Mouse (Mus musculus) cerebellum, postnatal 25 days (tissue): ENCODE results near the gene Gtpbp2.
A peak's percentile ranks its signal among the peaks of the same experiment; 100 is the strongest.

Source experiments
- DNase-seq, 2 experiments: peaks; one replicate each; pipeline ENCODE4 v3.0.0; 2021; ENCODE audit warnings: mixed read lengths in 2 of 2

The Gtpbp2 gene

GRCm38 (mm10) chr17:46160686-46161085, at the start of gene Gtpbp2:
Gtpbp2 (plus strand) TSS chr17:46161032.
- DNase-seq = peak; percentile 93 to 96

DNA sequence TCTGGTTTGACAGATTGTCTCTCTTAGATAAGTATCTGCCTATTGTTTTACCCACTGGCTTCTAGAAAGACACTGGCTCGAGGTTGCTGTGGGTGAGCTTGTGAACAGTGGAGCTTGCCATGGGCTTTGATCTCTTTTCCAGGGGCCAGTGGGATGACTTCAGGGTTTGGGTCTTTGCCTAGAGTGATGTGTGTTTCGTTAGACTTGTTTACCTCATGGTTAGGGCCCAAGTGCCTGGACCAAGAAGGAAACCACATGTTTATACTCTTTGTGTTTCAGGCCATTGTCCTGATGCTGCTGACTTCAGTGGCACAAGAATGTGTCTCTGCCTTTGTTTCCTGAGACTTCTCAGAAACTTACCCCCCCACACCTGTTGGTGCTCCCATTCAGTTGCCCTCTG, 45.3 kb upstream of the Gtpbp2 start:
- DNase-seq = no peak

GRCm38 (mm10) chr17:46116138-46116537, 44.7 kb upstream of the Gtpbp2 start:
- no peak for DNase-seq

DNA sequence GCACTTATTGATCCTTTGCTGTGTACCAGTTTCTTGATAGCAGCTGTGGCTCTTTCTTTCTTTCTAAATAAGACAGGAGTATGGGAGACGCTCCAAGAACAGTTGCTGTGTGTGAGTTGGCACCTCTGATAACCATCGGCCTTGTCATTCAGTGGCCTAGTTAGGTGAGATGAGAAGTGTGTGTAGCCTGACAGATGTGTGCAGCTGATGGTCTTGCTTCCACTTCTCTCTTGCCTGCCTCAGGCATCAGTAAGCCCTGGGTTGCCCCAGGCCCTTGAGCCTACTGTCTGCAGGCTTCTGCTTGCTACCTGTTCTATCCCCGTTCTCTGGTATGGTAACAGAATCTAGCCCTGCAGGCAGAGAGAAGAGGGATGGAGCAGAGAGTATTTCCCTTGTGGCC, 44.0 kb upstream of the Gtpbp2 start:
- no peak for DNase-seq

DNA sequence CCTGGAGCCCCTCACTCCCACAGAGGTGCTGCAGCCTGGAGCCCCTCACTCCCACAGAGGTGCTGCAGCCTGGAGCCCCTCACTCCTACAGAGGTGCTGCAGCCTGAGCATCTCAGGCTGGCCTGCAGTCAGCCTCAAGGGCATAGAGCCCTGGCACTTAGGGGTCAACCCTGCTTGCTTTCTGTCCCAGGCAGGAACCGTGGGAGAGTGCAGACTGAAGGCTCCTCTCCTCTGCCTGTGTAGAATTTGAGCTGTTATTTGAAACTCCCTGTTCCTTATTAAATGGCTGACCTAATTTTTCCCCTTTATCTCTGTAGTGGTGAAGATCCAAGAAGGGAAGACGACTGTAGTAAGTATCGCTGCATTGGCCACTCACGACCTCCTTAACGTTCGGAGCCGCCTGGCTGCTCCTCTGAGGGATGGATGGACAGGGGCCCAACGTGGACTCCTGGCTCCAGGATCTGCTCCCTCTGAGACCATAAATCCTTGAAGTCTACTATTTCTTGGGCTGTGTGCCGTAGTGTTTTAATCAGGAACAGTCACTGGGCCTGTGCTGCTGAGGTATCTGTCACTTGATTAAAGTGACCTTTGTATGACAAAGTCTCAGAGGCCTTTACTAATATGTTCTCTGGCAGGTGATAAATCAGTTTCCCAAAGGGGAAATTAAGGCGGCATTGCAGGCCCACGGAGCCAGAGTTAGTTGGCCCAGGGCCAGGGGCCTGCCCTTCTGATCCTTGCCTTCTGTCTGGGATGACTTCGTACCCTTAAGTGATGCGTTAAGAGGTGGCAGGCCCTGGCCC, 43.0 kb upstream of the Gtpbp2 start:
- DNase-seq = no peak

DNA sequence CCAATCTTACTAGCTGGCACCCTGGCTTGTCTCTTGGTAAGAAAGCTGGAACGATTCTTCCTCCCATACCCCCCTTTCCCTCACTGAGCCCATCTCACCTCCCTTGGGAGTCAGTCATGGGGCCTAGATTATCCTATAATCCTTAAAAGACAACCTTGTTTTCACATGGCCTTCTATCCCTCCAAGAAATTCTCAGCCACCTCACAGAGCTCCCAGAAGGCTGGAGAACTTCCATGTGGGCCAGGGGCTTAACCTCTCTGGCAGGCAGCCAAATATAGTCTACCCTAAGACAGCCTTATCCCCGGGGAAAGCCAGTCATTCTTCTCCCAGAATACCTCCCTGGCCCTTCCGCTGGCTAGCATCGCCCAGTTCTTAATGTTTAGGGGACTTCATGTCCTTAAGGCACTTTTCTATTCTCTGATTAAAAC, 42.4 kb upstream of the Gtpbp2 start:
- DNase-seq = no peak

- no peak for DNase-seq
Measured at GRCm38 (mm10) chr17:46119641-46120040, 41.2 kb upstream of the Gtpbp2 start.

DNA sequence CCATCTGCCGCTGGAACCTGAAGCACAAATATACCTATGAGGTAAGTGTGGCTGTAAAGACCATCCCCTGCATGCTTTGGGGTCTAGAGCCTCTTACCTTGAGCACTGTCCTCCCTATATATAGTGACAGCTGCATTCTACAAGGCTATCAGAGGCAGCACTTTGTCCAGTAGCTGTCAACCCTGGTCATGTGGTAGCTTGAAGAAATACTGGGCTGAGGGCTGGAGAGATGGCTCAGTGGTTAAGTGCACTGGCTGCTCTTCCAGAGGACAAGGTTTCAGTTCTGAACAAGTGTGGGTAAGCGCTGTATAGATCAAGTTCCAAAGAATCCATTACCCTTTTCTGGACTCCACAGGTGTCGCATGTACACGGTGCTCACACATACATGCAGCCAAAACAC, 38.0 kb upstream of the Gtpbp2 start:
- DNase-seq = no peak

DNA sequence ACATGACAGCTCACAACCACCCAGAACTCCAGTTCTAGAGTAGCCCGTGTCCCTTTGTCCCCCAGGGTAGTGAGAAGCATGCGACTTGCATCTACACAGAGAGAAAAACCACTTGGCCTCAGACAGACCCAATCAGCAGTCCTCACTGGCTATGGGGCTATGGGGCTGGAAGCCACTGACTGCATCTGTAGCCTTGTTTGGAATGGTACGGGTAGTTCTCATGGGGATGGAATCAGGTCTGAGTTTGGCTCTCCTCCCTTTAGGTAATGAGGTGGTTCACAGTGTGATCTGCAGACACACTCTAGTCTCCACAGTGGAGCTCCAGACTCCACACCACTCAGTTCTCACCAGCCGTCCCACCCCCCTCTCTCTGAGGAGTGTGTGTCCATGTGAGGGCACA, 37.5 kb upstream of the Gtpbp2 start:
- DNase-seq = no peak

- no peak for DNase-seq
Measured at GRCm38 (mm10) chr17:46123953-46124700, 36.7 kb upstream of the Gtpbp2 start.

GRCm38 (mm10) chr17:46126608-46127007, 34.2 kb upstream of the Gtpbp2 start:
- no peak for DNase-seq

DNA sequence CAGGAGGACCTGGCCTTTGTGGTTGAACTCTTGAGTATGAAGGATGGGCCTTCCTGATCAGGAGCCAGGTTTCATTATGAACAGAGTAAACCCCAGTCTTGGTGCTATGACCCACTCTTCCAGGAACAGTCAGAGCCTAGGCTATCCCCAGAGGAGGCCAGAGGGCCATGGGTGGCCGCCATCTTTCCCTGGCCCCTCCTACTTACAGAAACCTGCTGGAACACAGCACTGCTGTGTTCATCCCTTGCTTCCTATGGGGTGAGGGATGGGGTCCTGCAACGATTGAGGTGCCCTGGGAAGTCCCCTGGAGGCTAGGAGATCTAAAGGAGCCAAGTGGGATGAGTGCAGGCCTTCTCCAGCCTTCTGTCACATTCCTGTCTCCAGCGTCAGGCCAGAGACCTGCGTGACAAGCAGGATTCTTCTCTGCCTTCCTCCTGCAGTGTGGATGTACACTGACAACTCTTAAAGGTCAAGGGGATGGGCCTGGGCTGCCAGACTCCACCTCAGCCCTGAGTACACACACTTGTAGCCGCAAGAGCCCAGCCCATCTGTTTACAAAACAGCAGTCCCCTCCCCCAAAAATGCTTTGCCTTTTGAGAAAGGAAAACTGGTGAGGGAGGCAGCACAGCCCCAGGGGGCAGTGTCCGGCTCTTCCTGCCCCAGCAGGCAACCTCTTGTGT, 32.9 kb upstream of the Gtpbp2 start:
- DNase-seq = no peak

- DNase-seq = peak in 1 of 2 experiments; percentile 15
Measured at GRCm38 (mm10) chr17:46129741-46130498, 30.9 kb upstream of the Gtpbp2 start.

DNA sequence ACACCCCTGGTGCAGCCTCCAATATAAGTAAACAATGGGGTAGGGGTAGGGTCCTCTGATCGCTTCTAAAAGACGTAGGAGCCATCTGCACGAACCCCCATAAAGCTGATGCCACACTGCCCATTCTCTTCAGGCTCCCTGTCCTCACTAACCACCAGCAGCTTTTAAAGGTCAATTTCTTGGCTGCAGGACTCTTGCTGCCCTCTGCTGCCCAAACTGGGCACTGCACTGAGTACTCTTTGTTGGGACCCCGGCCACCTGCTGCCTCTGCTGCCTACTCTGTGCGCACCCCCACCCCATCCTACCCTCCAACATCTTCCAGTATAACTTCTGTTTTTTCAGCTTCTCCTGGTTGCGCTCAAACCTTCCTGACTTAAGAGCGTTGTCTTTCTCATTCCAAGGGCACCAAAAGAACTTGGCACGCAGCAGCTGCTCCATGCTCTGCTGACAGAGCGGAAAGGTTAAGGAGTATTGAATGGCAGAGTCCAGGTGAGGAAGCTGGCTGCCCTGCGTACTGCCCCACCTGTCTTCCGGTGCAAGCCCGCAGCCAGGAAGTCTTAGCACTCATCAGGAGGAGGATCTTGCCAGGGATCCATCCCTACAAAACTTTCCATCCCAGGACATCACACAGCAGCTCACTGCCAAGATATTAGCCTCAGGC, 28.6 kb upstream of the Gtpbp2 start:
- peak; percentile 81 to 87 for DNase-seq

- no peak for DNase-seq
Measured at GRCm38 (mm10) chr17:46132862-46133261, 28.0 kb upstream of the Gtpbp2 start.

DNA sequence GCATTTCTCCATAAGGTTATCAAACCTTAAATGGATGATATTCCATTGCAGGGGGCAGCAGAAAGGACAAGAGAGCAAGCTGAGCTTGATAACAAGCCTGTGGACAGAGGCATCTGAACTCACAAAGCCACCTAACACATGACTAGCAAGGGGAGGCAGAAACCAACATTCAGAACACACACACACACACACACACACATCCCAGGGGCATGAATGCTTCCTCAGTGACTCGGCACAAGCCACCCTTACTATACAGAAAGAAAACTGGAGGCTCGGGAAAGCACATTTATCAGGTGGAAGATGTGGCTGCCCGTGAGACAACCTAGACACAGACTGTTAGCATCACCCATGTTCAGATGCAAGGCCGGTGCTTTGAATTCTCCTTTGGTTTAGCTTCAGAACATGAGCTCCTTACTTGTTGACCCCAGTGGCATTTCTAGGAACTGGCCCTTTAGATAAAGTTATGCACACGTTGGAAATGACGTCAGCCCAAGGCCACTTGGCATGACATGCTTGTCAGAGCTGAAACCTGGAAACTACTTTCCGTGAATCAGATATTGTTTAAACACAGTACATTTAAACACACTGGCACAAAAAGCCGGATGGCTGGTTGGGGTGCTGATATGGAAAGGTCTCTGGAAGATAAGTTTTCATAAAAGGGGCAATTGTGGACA, 22.1 kb upstream of the Gtpbp2 start:
- no peak for DNase-seq

DNA sequence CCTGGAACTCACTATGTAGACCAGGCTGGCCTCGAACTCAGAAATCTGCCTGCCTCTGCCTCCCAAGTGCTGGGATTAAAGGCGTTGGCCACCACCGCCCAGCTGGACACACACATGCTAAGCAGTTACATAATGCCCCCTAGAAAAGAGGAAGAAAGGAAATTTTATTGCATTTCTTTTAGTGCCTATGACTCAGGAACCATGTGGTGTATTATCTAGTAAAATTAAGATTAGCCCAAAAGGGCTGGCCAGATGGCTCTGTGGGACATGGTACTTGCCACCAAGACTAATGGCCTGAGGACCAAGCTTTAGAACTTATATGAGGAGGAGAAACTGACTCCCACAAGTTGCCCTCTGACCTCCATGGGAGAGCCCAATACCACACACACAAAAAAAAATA, 21.0 kb upstream of the Gtpbp2 start:
- DNase-seq = no peak

DNA sequence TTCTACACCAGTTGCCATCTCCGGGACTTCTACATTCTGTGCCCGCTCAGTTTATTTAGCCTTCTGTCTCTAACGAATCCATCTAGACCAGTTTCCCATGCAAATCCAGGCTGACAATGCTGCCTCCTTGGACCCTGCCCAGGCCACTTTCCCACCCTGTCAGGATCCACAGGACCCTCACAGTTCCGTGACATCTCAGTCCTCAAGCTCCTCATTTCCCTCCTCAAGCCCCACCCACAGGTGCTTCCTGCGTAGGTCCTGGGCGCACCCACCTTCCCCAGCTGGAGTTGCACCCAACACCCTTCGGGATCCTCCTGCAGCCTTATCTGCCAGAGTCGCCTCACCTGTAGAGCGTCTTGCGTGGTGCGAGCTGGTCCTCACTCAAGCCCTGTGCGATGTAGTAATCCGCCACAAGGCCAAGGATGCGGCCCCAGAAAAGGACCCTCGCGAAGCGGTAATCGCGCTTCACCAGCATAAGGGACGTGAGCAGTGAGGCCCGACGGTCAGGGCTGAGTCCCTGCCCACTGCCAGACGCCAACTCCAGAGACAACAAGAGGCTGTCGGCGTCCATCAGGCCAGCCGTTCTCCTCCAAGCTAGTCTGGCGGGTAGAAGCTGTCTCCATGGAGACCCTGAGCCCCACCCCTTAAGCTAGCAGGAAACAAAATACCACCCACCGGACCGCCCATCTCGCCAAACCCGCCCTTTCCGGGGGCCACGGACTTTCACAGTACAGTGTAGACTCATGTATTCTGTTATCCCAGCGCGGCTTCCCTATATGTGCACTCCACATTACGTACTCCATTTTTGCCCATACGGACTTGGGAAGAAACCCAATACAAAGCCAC, 17.0 kb upstream of the Gtpbp2 start, which contains the start of gene Rsph9:
Rsph9 (minus strand) TSS at position 639 of the 846 bp plus-strand sequence.
- peak in 1 of 2 experiments; percentile 35 for DNase-seq

- DNase-seq = peak; percentile 84 to 91
Measured at GRCm38 (mm10) chr17:46152847-46153782, 7.7 kb upstream of the Gtpbp2 start, which contains the start of gene Mad2l1bp. Mad2l1bp (minus strand) TSS chr17:46153553.
